Mouse (Mus musculus): Measurements from ENCODE around the gene Nck1.

Nck1 gene

GRCm38 (mm10) chr9:100470936-100471604 lies 74.9 kb downstream of the Nck1 start:
- no peak for DNase-seq (ENCODE audit: low spot score in 2 of 2)

DNA sequence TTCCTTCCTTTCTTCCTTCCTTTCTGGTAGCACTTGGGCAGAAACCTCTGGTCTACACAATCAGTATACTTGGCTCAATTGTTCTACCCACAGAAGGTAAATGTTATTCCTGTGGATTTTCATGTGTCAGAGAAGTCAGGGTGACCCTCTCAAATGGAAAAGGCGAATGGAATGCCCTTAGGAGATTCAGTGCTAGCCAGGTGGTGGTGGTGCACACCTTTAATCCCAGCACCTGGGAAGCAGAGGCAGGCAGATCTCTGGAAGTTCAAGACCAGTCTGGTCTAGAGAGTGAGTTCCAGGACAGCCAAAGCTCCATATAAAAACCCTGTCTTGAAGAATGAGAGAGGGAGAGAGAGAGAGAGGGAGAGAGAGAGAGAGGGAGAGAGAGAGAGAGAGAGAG lies 75.7 kb downstream of the Nck1 start:
- DNase-seq (ENCODE audit: low spot score in 2 of 2), result no peak

DNA sequence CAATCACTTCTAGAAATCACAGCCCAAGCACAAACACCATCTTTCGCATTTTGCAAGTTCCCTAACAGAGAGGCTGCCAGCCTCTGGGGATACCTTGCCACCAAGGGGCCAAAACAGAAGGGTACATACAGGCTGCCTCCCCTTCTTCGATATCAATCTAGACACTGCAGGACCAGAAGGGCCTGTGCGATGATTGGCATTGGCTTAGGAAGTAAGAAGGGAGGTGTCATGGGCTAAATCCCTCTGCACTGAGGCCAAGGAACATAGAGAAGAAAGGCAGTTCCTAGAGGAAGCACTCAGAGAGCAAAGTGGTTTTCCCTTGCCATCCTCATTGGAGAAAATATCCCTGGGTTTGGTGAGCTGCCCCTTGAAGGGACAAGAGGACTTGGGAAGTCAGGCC lies 76.3 kb downstream of the Nck1 start:
- DNase-seq (ENCODE audit: low spot score in 2 of 2), result no peak

DNA sequence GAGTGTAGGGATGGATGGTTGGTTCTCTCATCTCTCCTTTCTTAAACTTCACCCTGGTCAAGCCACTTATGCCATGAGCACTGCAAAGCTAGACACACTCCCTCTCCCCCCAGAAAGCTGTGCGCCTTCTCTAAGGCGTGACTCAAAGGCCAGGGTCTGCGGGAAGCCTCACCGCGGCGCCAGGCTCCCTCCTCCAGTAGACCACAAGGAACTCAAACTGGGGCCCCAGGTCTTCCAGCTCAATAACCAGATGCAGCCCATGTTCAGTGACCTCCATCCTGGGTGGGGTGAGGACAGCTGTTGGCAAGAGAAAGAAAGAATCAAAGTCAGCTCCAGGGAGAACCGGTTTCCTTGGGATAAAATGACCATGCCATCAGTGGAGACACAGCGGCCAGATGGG lies 77.8 kb downstream of the Nck1 start:
- DNase-seq (ENCODE audit: low spot score in 2 of 2), result no peak

GRCm38 (mm10) chr9:100467653-100468052 lies 78.3 kb downstream of the Nck1 start:
- no peak for DNase-seq (ENCODE audit: low spot score in 2 of 2)

DNA sequence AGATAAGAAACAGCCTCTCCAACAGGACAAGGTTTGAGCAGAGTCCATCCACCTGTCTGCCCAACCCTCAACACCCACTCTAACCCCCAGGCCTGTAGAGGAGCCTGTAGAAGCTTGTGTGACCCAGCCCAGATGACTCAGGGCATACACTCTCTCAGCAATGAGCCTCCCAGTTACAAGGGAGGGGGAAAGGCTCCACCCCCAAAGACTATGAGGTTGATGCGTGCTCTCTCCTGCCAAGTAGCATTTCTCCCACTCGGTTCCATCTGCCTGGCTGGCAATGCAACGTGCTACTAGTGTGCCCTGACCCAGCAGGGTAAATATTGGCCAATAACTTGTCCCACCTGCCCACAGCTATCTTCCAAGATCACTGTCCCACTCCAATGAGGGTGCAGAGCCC lies 79.2 kb downstream of the Nck1 start:
- no peak for DNase-seq (ENCODE audit: low spot score in 2 of 2)

DNA sequence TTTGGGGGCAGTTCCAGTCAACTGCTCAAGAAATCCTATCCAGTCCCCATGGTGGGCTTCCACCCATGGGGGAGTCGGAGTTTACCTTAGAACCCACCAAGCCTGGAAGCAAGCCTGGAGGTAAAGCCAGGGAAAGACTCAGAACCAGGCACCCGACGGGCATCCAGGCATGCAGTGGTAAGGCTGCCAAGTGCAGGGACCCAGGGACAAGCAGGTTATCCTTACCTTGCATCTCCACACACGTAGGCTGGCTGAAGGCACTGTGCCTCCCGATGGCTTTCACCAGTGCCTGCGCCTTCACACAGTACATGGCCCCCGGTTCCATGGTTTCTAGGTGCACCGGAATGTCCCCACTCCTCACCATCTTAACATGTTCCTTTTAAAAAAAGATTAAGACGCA lies 79.9 kb downstream of the Nck1 start:
- DNase-seq (ENCODE audit: low spot score in 2 of 2), result no peak

GRCm38 (mm10) chr9:100465380-100465779 lies 80.6 kb downstream of the Nck1 start:
- no peak for DNase-seq (ENCODE audit: low spot score in 2 of 2)

- no peak for DNase-seq (ENCODE audit: low spot score in 2 of 2)
These were observed 82.2 kb downstream of the Nck1 start for GRCm38 (mm10) chr9:100463771-100464170.

DNA sequence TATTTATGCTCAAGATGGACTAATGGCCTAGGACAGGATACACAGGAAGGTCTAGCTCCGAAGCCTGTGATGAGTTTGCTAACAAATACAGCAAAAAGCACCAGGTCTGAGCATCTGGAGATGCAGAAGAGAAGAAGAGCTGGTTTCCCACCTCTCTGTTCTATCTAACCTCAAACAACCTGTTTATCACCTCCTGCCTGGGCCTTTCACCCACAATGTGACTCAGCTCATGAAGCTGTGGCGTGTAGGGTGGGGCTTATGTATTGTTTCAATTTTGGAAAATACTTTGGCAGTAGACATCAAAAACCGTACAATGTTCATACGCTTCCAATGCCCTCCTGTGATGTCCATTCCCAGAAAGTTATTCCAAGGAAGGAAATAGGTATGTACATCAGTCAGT lies 83.8 kb downstream of the Nck1 start:
- no peak for DNase-seq (ENCODE audit: low spot score in 2 of 2)

DNA sequence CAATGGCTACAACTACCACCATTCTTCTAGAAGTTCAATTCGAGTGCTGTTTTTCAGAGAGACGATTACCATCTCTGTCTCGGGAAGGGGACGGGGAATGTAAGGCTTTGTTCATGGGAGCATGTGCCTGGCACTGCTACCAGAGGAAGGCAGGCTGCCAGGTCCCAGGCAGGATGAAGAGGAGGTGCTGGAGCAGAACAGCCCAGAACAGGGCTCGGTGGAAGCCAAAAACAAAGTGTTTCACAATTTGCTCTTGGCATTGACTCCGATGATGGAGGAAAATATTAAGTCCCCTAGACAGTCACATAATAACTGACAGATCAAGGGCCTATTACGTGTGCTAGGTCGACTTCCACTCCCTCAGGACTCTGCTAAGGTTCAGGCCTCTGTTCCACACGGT lies 84.3 kb downstream of the Nck1 start:
- DNase-seq (ENCODE audit: low spot score in 2 of 2), result no peak

- no peak for DNase-seq (ENCODE audit: low spot score in 2 of 2)
These were observed 85.7 kb downstream of the Nck1 start for GRCm38 (mm10) chr9:100460203-100460602.

DNA sequence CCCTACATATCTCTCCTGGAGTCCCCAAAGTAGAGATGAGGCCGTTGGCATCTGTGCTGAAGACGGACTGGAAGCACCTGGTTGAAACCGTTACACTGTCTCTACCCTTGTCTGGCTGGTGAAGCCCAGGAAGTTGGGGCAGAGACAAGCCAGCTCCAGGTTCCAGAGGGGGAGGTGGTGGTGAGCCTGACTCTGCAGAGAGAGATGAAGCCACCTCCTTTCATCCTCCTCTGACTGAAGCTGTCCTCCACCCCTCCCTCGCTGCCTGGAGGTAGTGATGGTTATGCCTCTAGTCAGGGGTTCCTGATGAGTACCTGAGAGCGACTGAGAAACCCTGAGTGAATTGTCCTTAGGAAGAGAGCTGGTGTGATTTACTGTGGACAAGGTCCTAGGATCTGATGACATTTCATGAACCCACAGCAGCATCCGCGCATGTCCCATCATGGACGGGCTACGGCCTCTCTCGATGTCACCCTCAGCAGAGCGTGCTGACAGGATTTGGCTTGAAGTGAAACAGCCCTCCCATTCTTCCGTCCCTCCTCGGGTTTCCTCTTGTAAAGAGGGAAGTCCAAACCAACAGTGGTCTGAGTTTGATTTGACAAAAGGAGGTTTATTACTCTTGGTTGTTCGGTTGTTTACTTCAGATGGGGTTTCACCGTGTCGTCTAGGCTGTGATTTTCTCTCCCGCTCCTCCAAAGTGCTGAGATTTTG lies 87.8 kb downstream of the Nck1 start:
- DNase-seq (ENCODE audit: low spot score in 2 of 2), result no peak

- DNase-seq (ENCODE audit: low spot score in 2 of 2), result no peak
These were observed 91.3 kb downstream of the Nck1 start for GRCm38 (mm10) chr9:100454664-100454993.

DNA sequence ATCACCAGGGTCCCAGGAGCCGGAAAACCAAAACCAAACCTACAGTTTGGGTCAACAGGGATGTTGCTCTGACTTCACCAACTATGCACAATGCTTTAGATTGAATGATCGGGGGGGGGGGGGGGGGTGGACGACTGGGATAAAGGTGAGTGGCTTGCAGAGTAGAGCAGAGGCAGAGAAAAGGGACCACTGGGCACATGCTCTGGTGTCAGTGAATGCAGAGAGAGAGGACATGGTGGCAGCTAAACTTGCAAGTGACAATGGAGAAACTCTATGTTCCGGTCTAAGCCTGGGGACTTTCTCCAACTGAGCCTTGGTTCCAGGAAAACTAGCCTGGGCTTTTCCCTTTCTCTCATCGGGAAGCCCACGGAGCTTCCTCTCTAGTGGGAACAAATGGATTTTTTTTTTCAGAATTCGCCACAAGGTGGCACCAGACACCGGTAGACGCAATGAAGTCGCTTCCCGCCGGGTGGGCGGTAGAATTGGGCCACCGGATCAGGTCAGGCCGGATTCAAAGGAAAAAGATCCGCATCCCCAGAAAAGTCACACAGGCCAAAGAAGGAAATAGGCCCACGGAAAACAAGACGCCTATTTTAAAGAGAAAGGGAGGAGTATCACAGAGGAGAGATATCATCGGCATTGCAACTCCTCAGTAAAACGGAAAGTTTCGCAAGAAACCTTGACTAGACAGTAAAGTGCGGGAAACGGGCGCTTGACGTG lies 91.8 kb downstream of the Nck1 start:
- peak; percentile 47 to 78 for DNase-seq (ENCODE audit: low spot score in 2 of 2)

DNA sequence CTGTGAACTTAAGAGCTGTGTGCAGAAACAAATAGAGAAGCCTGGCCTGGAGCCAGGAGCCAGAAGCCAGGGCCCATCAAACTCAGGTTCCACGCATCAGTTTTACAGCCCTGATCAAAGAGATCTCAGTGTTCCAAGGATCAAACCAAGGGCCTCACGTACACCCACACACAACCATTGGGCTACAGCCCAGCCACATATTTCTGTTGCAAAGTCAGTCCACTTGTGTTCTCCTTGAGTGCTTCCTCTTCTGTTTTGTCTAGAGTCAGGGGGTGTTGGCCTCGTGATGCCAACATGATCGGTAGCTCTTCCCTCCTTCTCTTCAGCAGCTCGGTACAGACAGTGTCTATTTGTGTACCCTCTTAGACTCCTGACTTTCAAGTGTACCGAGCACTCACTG lies 93.5 kb downstream of the Nck1 start:
- no peak for DNase-seq (ENCODE audit: low spot score in 2 of 2)

GRCm38 (mm10) chr9:100446059-100446686 lies 99.8 kb downstream of the Nck1 start:
- DNase-seq (ENCODE audit: low spot score in 2 of 2), result peak; percentile 71 to 79

Measured in frontal cortex, postnatal 25 days (tissue).